Mouse (Mus musculus): ENCODE data around the gene Cuedc1.

The Cuedc1 gene

GRCm38 (mm10) chr11:88118817-88119642, 21.2 kb downstream of the Cuedc1 start:
- DNase-seq (ENCODE audit: inconsistent ontology term): peak; percentile 97

- no peak for DNase-seq (ENCODE audit: inconsistent ontology term)
These were observed 24.7 kb downstream of the Cuedc1 start for GRCm38 (mm10) chr11:88122545-88122944.

GRCm38 (mm10) chr11:88123021-88123420, 25.2 kb downstream of the Cuedc1 start:
- no peak for DNase-seq (ENCODE audit: inconsistent ontology term)

GRCm38 (mm10) chr11:88123731-88124130, 25.9 kb downstream of the Cuedc1 start:
- peak; percentile 66 for DNase-seq (ENCODE audit: inconsistent ontology term)

GRCm38 (mm10) chr11:88125483-88125882, 27.6 kb downstream of the Cuedc1 start:
- no peak for DNase-seq (ENCODE audit: inconsistent ontology term)

GRCm38 (mm10) chr11:88126306-88126793, 28.5 kb downstream of the Cuedc1 start:
- peak; percentile 97 for DNase-seq (ENCODE audit: inconsistent ontology term)

- DNase-seq (ENCODE audit: inconsistent ontology term): no peak
These were observed 30.6 kb downstream of the Cuedc1 start for GRCm38 (mm10) chr11:88128461-88128860.

GRCm38 (mm10) chr11:88129281-88129680, 31.4 kb downstream of the Cuedc1 start:
- DNase-seq (ENCODE audit: inconsistent ontology term): no peak

- DNase-seq (ENCODE audit: inconsistent ontology term): no peak
These were observed 32.1 kb downstream of the Cuedc1 start for GRCm38 (mm10) chr11:88129935-88130334.

- peak; percentile 79 for DNase-seq (ENCODE audit: inconsistent ontology term)
These were observed 34.0 kb downstream of the Cuedc1 start for GRCm38 (mm10) chr11:88131847-88132246.

GRCm38 (mm10) chr11:88135218-88135617, 37.4 kb downstream of the Cuedc1 start:
- no peak for DNase-seq (ENCODE audit: inconsistent ontology term)

GRCm38 (mm10) chr11:88137814-88138425, 40.1 kb downstream of the Cuedc1 start:
- no peak for DNase-seq (ENCODE audit: inconsistent ontology term)

- DNase-seq (ENCODE audit: inconsistent ontology term): peak; percentile 94
These were observed 41.5 kb downstream of the Cuedc1 start for GRCm38 (mm10) chr11:88139256-88139861.

- no peak for DNase-seq (ENCODE audit: inconsistent ontology term)
These were observed 42.5 kb downstream of the Cuedc1 start for GRCm38 (mm10) chr11:88140066-88141060.

- DNase-seq (ENCODE audit: inconsistent ontology term): no peak
These were observed 44.5 kb downstream of the Cuedc1 start for GRCm38 (mm10) chr11:88142362-88142761.

GRCm38 (mm10) chr11:88144100-88144499, 46.2 kb downstream of the Cuedc1 start:
- no peak for DNase-seq (ENCODE audit: inconsistent ontology term)

GRCm38 (mm10) chr11:88145214-88146006, 47.6 kb downstream of the Cuedc1 start:
- DNase-seq (ENCODE audit: inconsistent ontology term): no peak

GRCm38 (mm10) chr11:88146264-88147060, 48.6 kb downstream of the Cuedc1 start:
- no peak for DNase-seq (ENCODE audit: inconsistent ontology term)

GRCm38 (mm10) chr11:88147388-88147787, 49.5 kb downstream of the Cuedc1 start:
- no peak for DNase-seq (ENCODE audit: inconsistent ontology term)

Data from Muller cell, postnatal 12 days (primary cell).